Mouse (Mus musculus) neural tube, embryonic 14.5 days (tissue): ENCODE measurements around the gene Zcchc24. TPM values are rescaled to one million over a fixed set of nuclear protein-coding genes. Genes with fewer than 3 reads are reported as not detected.

Source experiments
- ATAC-seq: fragments of 200-750 bp; cut with Nextera tagmentation; 2 replicates; pipeline ENCODE4 v1.8.0; 2017; ENCODE audit warnings: low read depth, mild to moderate bottlenecking, moderate TSS enrichment, moderate library complexity
- H3K27ac ChIP-seq: fragments of 300-500 bp; sonication (generic); 2 replicates; pipeline ENCODE4 v1.5.1; 2014; ENCODE audit warnings: low read depth, mild to moderate bottlenecking, control low read depth, low read length, moderate library complexity, mixed read lengths
- H3K27me3 ChIP-seq: fragments of 300-500 bp; sonication (generic); 2 replicates; pipeline ENCODE4 v1.6.1; 2014; ENCODE audit warnings: low read length; ENCODE audit not compliant: control insufficient read depth, insufficient read depth
- H3K36me3 ChIP-seq: fragments of 300-500 bp; sonication (generic); 2 replicates; pipeline ENCODE4 v1.6.1; 2014; ENCODE audit warnings: low read length, mixed read lengths; ENCODE audit not compliant: control insufficient read depth, insufficient read depth
- H3K4me1 ChIP-seq: fragments of 300-500 bp; sonication (generic); 2 replicates; pipeline ENCODE4 v1.6.1; 2014; ENCODE audit warnings: low read length; ENCODE audit not compliant: control insufficient read depth, insufficient read depth
- H3K4me2 ChIP-seq: fragments of 300-500 bp; sonication (generic); 2 replicates; pipeline ENCODE4 v1.6.1; 2014; ENCODE audit warnings: mild to moderate bottlenecking, low read depth, low read length, control low read depth
- H3K4me3 ChIP-seq: fragments of 300-500 bp; sonication (generic); 2 replicates; pipeline ENCODE4 v1.5.1; 2014; ENCODE audit warnings: low read depth, low read length, control low read depth, mixed read lengths
- H3K9ac ChIP-seq: fragments of 300-500 bp; sonication (generic); replicated peaks from 2 replicates; pipeline ENCODE4 v1.6.1; 2014; ENCODE audit warnings: low read depth, mild to moderate bottlenecking, control low read depth, low read length, mixed read lengths
- H3K9me3 ChIP-seq: fragments of 300-500 bp; sonication (generic); 2 replicates; pipeline ENCODE4 v1.6.1; 2016; ENCODE audit warnings: low read length; ENCODE audit not compliant: control insufficient read depth
- WGBS: fragments of 180-500 bp; shearing (Covaris S2); extraction: QIAGEN DNeasy Blood & Tissue Kit; methylation state at CpG from one replicate; pipeline ENCODE4 v1.1.7; 2014; 5-methylcytosine and 5-hydroxymethylcytosine counted together
- polyA plus RNA-seq: library from polyadenylated mRNA; unstranded; fragments of >200 nt; fragmentation: Nextera tagmentation; extraction: Ambion mirVana; gene quantifications from 2 replicates; pipeline ENCODE4 v1.2.1, GENCODE M21; 2014

The Zcchc24 gene
- polyA plus RNA-seq, 1 experiment from 2014 or later: 11.0 TPM

DNA sequence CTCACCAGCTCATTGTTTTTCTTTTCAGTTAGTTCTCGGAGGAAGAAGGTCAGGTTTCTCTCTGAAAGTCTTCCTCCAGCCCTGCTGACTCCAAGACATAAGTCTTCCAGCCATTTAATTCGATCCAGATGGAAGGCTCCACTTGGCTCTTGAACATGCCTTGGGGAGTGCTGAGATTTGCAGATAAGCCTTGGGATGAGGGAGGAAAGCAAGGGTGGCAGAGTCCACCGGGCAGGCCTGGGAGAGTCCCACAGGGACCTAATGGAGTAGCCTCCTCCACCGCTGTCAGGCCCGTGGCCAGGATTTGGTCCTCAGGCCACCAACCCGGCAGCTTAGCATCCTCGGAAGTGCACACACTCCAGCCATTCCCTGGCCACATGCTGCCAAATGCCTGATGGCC lies 27.8 kb upstream of the Zcchc24 start:
- Histone ChIP-seq H3K27ac (no peak overlapping the region), H3K9ac (no peak overlapping the region), H3K36me3 (no peaks in the 10 kb centered on the region), H3K9me3 (no peaks in the 10 kb centered on the region), H3K4me1 (no peaks in the 10 kb centered on the region), H3K4me3 (no peak overlapping the region), H3K27me3 (no peaks in the 10 kb centered on the region), H3K4me2 (no peak overlapping the region)
- WGBS: 73% methylated on average over 7 of the region's 7 CpGs
- ATAC-seq: no peak

DNA sequence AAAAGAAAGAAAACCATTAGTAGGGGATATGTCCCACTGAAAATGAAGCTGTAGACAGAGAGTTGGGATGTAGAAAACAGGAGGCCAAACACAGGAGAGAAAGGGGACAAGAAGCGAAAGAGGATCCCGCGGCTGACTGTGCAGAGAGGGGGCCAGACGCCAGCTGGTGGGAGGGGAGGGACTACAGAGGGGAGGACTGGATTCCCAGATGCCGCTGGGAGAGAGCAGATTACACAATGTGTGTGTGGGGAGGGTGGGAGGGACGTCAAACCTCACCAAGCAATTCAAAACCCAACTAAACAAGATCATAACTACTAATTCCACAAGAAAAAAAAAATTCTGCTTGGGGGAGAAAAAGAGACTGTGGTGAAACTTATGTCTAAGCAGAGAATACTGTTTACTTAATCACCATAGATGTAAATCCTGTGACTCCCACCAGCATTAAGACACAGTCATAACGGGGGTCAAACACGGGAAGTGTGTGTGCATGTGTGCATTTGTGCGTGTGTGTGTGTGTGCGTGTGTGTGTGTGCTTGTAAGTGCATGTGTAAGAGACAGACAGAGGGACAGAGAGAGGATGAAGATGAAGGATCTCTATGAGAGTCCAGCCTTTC lies 26.8 kb upstream of the Zcchc24 start:
- WGBS: 36% methylated on average over 10 of the region's 10 CpGs
- no peaks in the 10 kb centered on the region for H3K4me1 ChIP-seq
- no peak overlapping the region for H3K9ac ChIP-seq
- H3K27ac ChIP-seq: no peak overlapping the region
- H3K4me3 ChIP-seq: no peak overlapping the region
- no peak overlapping the region for H3K4me2 ChIP-seq
- no peaks in the 10 kb centered on the region for H3K36me3 ChIP-seq
- H3K27me3 ChIP-seq: no peaks in the 10 kb centered on the region
- no peak for ATAC-seq
- H3K9me3 ChIP-seq: no peaks in the 10 kb centered on the region

DNA sequence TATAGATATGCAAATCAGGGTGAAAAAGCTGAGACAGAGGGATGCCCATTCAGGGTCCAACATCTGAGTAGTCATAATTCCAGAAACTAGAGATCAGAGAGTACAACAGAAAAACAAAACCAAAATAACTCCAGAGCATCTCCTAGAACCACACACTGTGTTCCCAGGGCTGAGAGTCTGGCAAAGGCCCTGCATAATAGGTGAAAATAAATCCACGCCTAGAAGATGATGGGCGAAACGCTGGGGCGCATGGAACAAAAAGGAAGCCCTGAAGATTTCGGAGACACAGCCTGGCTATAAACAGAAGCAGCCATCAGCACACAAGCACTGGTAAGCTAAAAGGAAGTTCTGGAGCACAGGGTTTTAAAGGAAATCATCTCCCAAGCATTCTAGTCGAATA lies 26.2 kb upstream of the Zcchc24 start:
- no peaks in the 10 kb centered on the region for H3K9me3 ChIP-seq
- H3K27ac ChIP-seq: no peak overlapping the region
- H3K9ac ChIP-seq: no peak overlapping the region
- H3K36me3 ChIP-seq: no peaks in the 10 kb centered on the region
- H3K4me3 ChIP-seq: no peak overlapping the region
- no peaks in the 10 kb centered on the region for H3K27me3 ChIP-seq
- no peak for ATAC-seq
- H3K4me1 ChIP-seq: no peaks in the 10 kb centered on the region
- 65% methylated on average over 6 of the region's 6 CpGs for WGBS
- H3K4me2 ChIP-seq: no peak overlapping the region

DNA sequence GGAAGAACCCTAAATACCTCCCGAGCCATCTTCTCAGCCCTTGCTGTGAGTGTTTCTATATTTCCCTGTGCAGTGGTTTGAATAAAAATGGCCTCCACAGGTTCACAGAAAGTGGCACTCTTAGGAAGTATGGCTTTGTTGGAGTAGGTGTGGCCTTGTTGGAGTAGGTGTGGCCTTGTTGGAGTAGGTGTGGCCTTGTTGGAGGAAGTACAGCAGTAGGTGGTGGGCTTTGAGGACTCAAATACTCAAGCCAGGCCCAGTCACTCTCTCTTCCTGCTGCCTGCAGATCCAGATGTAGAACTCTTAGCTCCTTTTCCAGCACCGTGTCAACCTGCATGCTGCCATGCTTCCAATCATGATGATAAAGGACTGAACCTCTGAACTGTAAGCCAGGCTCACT lies 25.5 kb upstream of the Zcchc24 start:
- Histone ChIP-seq H3K36me3 (no peaks in the 10 kb centered on the region), H3K9me3 (no peaks in the 10 kb centered on the region), H3K4me2 (no peak overlapping the region), H3K4me3 (no peak overlapping the region), H3K27me3 (no peaks in the 10 kb centered on the region), H3K9ac (no peak overlapping the region), H3K4me1 (no peaks in the 10 kb centered on the region), H3K27ac (no peak overlapping the region)
- no peak for ATAC-seq
- WGBS: 92% methylated on average over 2 of the region's 2 CpGs

DNA sequence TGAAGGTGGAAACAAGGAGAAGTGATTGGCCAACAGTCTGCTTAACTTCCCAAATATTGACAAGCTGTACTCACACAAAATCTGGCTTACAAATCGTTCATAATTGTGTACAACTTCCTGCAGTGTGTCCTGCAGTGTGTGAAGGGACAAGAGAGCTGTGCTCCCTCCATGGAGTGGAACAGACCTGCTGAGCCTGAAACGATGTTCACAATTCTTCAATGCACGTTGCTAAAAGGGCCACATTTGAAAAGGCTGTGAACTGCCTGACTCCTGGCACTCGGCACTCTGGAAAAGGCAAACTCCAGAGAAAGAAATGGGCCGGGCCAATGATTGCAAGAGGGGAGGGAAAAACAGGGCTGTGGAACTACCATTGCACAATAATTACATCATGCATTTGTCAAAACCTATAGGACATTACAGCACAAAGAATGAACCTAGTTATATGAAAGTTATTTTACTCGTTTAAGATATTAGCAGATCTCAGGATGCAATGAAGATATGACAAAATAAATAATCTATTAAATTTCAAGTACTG lies 22.0 kb upstream of the Zcchc24 start:
- Histone ChIP-seq H3K4me2 (no peak overlapping the region), H3K36me3 (no peaks in the 10 kb centered on the region), H3K27ac (no peak overlapping the region), H3K9ac (no peak overlapping the region), H3K4me3 (no peak overlapping the region), H3K27me3 (no peaks in the 10 kb centered on the region), H3K4me1 (no peaks in the 10 kb centered on the region), H3K9me3 (no peaks in the 10 kb centered on the region)
- no peak for ATAC-seq
- WGBS: 71% methylated on average over 6 of the region's 6 CpGs

DNA sequence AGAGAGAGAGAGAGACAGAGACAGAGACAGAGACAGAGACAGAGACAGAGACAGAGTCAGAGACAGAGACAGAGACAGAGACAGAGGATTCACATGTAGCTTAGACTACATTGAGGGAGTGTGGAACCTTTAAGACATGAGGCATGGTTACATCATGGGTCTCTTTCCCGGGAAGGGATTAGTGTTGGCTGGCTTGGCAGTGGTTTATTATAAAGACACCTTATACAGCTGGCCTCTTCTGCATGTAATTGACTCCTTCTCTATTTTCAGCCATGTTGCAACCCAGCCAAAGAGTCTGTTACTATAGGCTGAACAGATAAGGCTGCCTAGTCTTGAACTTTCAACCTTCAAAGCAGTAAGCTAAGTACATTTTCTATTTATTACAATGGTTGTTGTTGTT lies 21.1 kb upstream of the Zcchc24 start:
- H3K4me3 ChIP-seq: no peak overlapping the region
- H3K9ac ChIP-seq: no peak overlapping the region
- no peaks in the 10 kb centered on the region for H3K27me3 ChIP-seq
- H3K4me1 ChIP-seq: no peaks in the 10 kb centered on the region
- ATAC-seq: no peak
- WGBS: 85% methylated on average over 1 of the region's 1 CpGs
- H3K36me3 ChIP-seq: no peaks in the 10 kb centered on the region
- H3K4me2 ChIP-seq: no peak overlapping the region
- no peak overlapping the region for H3K27ac ChIP-seq
- H3K9me3 ChIP-seq: no peaks in the 10 kb centered on the region

DNA sequence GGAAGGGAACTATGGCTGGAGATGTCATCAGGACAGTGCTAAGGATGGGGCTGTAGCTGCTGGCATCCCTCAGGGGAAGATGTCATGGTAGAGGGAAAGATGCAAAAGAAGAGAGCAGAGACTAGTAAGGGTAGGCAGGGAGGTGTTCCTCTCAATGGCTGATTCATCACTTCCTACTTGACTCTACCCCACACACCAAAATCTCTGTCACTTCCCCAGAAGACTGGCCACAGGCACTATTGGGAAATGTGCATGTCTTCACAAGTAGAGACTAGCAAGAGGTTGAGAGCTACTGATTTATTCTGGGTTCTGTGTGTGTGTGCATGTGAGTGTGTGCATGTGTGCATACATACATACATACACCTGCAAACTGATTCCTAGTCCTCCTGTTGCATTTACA lies 20.4 kb upstream of the Zcchc24 start:
- no peaks in the 10 kb centered on the region for H3K9me3 ChIP-seq
- H3K9ac ChIP-seq: no peak overlapping the region
- no peak overlapping the region for H3K4me2 ChIP-seq
- H3K4me3 ChIP-seq: no peak overlapping the region
- H3K4me1 ChIP-seq: no peaks in the 10 kb centered on the region
- H3K36me3 ChIP-seq: no peaks in the 10 kb centered on the region
- H3K27ac ChIP-seq: no peak overlapping the region
- no peaks in the 10 kb centered on the region for H3K27me3 ChIP-seq
- no peak for ATAC-seq

DNA sequence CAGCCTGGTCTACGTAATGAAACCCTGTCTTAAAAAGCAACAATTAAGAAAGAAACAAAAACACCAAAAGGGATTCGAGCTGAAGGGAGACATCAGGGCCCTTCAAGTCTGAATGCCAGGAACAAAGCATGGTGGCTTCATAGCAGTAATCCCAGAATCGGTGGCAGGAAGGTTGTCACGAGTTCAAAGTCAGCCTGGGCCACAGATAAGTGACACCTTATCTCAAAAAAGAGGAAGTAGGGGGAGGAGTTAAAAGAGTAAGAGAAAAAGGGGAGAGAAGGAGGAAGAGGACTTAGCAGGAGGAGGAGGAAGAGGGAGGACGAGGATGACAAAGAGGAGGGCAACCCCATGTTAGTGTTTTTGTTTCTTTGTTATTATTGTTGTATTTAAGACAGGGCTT lies 19.4 kb upstream of the Zcchc24 start:
- Histone ChIP-seq H3K27me3 (no peaks in the 10 kb centered on the region), H3K4me1 (no peaks in the 10 kb centered on the region), H3K27ac (no peak overlapping the region), H3K36me3 (no peaks in the 10 kb centered on the region), H3K9me3 (no peaks in the 10 kb centered on the region), H3K4me2 (no peak overlapping the region), H3K9ac (no peak overlapping the region), H3K4me3 (no peak overlapping the region)
- no peak for ATAC-seq
- WGBS: 81% methylated on average over 5 of the region's 5 CpGs

DNA sequence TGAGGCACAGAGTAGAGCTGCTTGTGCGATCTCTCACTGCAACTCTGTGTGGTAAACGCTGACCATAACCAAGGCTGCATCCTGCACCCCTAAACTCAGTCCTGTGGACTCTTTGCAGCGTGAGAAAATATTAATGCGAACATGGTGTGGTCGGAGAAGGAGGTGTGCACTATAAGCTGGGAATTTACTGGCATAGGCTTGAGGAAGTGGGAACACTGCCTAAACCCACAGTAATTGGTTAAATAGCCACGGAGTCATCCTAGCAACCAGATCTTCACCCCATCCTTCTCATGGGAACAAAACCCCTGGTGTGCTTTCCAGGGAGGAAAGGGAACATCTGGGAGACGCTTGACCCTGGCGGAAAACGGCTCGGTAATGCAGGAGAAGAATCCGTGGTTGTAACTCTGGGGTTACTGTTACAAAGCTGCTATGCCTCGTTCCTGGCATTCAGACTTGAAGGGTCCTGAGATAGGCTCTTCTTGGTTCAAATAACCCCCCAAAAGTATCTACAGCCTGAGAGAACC lies 18.6 kb upstream of the Zcchc24 start:
- Histone ChIP-seq H3K4me1 (no peaks in the 10 kb centered on the region), H3K27ac (no peak overlapping the region), H3K36me3 (no peaks in the 10 kb centered on the region), H3K9ac (no peak overlapping the region), H3K9me3 (no peaks in the 10 kb centered on the region), H3K4me2 (no peak overlapping the region), H3K27me3 (no peaks in the 10 kb centered on the region), H3K4me3 (no peak overlapping the region)
- whole genome bisulfite sequencing: 70% methylated on average over 12 of the region's 12 CpGs
- ATAC-seq: no peak
